Mouse (Mus musculus): Measurements from ENCODE around the gene Olfr591. TPM values are rescaled to one million over a fixed set of nuclear protein-coding genes. Genes with fewer than 3 reads are reported as not detected.
"Not testable (repeated sequence)": the region's sequence is repeated elsewhere in the genome, so short reads cannot be mapped to it uniquely, and the experiment has no call there.

Olfr591 gene
- not detected in 2 replicates for polyA plus RNA-seq (2016; fragmentation: Nextera tagmentation; extraction: Ambion mirVana)

GRCm38 (mm10) chr7:103178240-103178639 is at the start of gene Olfr591:
Olfr591 (minus strand) TSS chr7:103178340.
- no peaks in the 10 kb centered on the region for H3K4me1 ChIP-seq
- ATAC-seq (ENCODE audit: insufficient number of reproducible peaks, insufficient read depth, low FRiP score, low TSS enrichment), result no peak
- WGBS, result 67% methylated on average over 1 of the region's 1 CpGs
- no peak within 1 kb of the TSS for H3K4me2 ChIP-seq (replicated peaks)
- H3K9ac ChIP-seq, result no peak within 1 kb of the TSS
- no peaks in the 10 kb centered on the region for H3K36me3 ChIP-seq
- H3K27me3 ChIP-seq, result no peaks in the 10 kb centered on the region
- H3K4me3 ChIP-seq, result no peak within 1 kb of the TSS
- H3K27ac ChIP-seq, result no peak within 1 kb of the TSS
- H3K9me3 ChIP-seq, result 0 out of 2 replicates have a peak, but pooled peaks cover 6% of the 10 kb centered on the region

- H3K36me3 ChIP-seq, result no peaks in the 10 kb centered on the region
- H3K4me1 ChIP-seq, result no peaks in the 10 kb centered on the region
- no peak within 1 kb of the TSS for H3K27ac ChIP-seq
- no peak within 1 kb of the TSS for H3K9ac ChIP-seq
- H3K4me3 ChIP-seq, result no peak within 1 kb of the TSS
- H3K9me3 ChIP-seq, result no peaks in the 10 kb centered on the region; the same call in 1 of the 2 replicates
- H3K27me3 ChIP-seq, result no peaks in the 10 kb centered on the region
- no peak for ATAC-seq (ENCODE audit: insufficient number of reproducible peaks, insufficient read depth, low FRiP score, low TSS enrichment)
- no peak within 1 kb of the TSS for H3K4me2 ChIP-seq (replicated peaks)
These were observed 38.6 kb upstream of the Olfr591 start, which contains the start of gene Olfr594 for GRCm38 (mm10) chr7:103216696-103217095. Olfr594 (plus strand) TSS chr7:103216996.

GRCm38 (mm10) chr7:103212050-103212449 is 33.9 kb upstream of the Olfr591 start:
- H3K4me1 ChIP-seq; ATAC-seq (ENCODE audit: insufficient number of reproducible peaks, insufficient read depth, low FRiP score, low TSS enrichment); H3K27ac ChIP-seq; H3K27me3 ChIP-seq; H3K9me3 ChIP-seq; H3K36me3 ChIP-seq; H3K4me2 ChIP-seq (replicated peaks); H3K4me3 ChIP-seq; H3K9ac ChIP-seq: not testable (repeated sequence)
- WGBS, result 83% methylated on average over 5 of the region's 5 CpGs

- ATAC-seq (ENCODE audit: insufficient number of reproducible peaks, insufficient read depth, low FRiP score, low TSS enrichment), result no peak
- no peaks in the 10 kb centered on the region for H3K4me1 ChIP-seq
- H3K9ac ChIP-seq, result no peak within 1 kb of the TSS
- 73% methylated on average over 1 of the region's 1 CpGs for WGBS
- no peaks in the 10 kb centered on the region for H3K27me3 ChIP-seq
- H3K4me3 ChIP-seq, result no peak within 1 kb of the TSS
- no peak within 1 kb of the TSS for H3K4me2 ChIP-seq (replicated peaks)
- no peak within 1 kb of the TSS for H3K27ac ChIP-seq
- no peaks in the 10 kb centered on the region for H3K9me3 ChIP-seq
- H3K36me3 ChIP-seq, result no peaks in the 10 kb centered on the region
These were observed 33.4 kb upstream of the Olfr591 start, which contains the start of gene Olfr593 for GRCm38 (mm10) chr7:103211562-103211961. Olfr593 (plus strand) TSS chr7:103211862.

- H3K9ac ChIP-seq; H3K9me3 ChIP-seq; H3K4me2 ChIP-seq (replicated peaks); ATAC-seq (ENCODE audit: insufficient number of reproducible peaks, insufficient read depth, low FRiP score, low TSS enrichment); H3K36me3 ChIP-seq; H3K4me3 ChIP-seq; H3K27ac ChIP-seq; H3K4me1 ChIP-seq; H3K27me3 ChIP-seq: not testable (repeated sequence)
- 70% methylated on average over 1 of the region's 1 CpGs for WGBS
These were observed 6.4 kb upstream of the Olfr591 start, which contains the start of gene Olfr592 for GRCm38 (mm10) chr7:103184503-103184902. Olfr592 (plus strand) TSS chr7:103184803.

- H3K4me3 ChIP-seq, result no peak overlapping the region
- no peaks in the 10 kb centered on the region for H3K4me1 ChIP-seq
- no peaks in the 10 kb centered on the region for H3K9me3 ChIP-seq
- H3K27me3 ChIP-seq, result no peaks in the 10 kb centered on the region
- H3K9ac ChIP-seq, result no peak overlapping the region
- no peak overlapping the region for H3K4me2 ChIP-seq (replicated peaks)
- H3K36me3 ChIP-seq, result no peaks in the 10 kb centered on the region
- 79% methylated on average over 5 of the region's 5 CpGs for WGBS
- no peak for ATAC-seq (ENCODE audit: insufficient number of reproducible peaks, insufficient read depth, low FRiP score, low TSS enrichment)
- H3K27ac ChIP-seq, result no peak overlapping the region
These were observed 8.4 kb downstream of the Olfr591 start for GRCm38 (mm10) chr7:103169697-103170096.

- no peak within 1 kb of the TSS for H3K27ac ChIP-seq
- WGBS, result 57% methylated on average over 2 of the region's 2 CpGs
- no peak for ATAC-seq (ENCODE audit: insufficient number of reproducible peaks, insufficient read depth, low FRiP score, low TSS enrichment)
- no peaks in the 10 kb centered on the region for H3K27me3 ChIP-seq
- H3K9me3 ChIP-seq, result no peaks in the 10 kb centered on the region
- no peaks in the 10 kb centered on the region for H3K4me1 ChIP-seq
- no peaks in the 10 kb centered on the region for H3K36me3 ChIP-seq
- no peak within 1 kb of the TSS for H3K4me2 ChIP-seq (replicated peaks)
- H3K4me3 ChIP-seq, result no peak within 1 kb of the TSS
- no peak within 1 kb of the TSS for H3K9ac ChIP-seq
These were observed 21.9 kb downstream of the Olfr591 start, which contains the start of gene Olfr589 for GRCm38 (mm10) chr7:103156256-103156655. Olfr589 (minus strand) TSS chr7:103156356.

- no peak for ATAC-seq (ENCODE audit: insufficient number of reproducible peaks, insufficient read depth, low FRiP score, low TSS enrichment)
- H3K36me3 ChIP-seq, result no peaks in the 10 kb centered on the region
- H3K4me3 ChIP-seq, result no peak within 1 kb of the TSS
- WGBS, result 69% methylated on average over 1 of the region's 1 CpGs
- no peaks in the 10 kb centered on the region for H3K27me3 ChIP-seq
- H3K9ac ChIP-seq, result no peak within 1 kb of the TSS
- H3K4me2 ChIP-seq (replicated peaks), result no peak within 1 kb of the TSS
- H3K4me1 ChIP-seq, result no peaks in the 10 kb centered on the region
- no peaks in the 10 kb centered on the region for H3K9me3 ChIP-seq
- no peak within 1 kb of the TSS for H3K27ac ChIP-seq
These were observed 37.6 kb downstream of the Olfr591 start, which contains the start of gene Olfr588-ps1 for GRCm38 (mm10) chr7:103140579-103140978. Olfr588-ps1 (plus strand) TSS chr7:103140879.

GRCm38 (mm10) chr7:103125538-103125937 is 52.6 kb downstream of the Olfr591 start, which contains the start of gene Olfr586:
Olfr586 (minus strand) TSS chr7:103125638.
- Histone ChIP-seq H3K27me3 (no peaks in the 10 kb centered on the region), H3K27ac (no peak within 1 kb of the TSS), H3K4me1 (no peaks in the 10 kb centered on the region), H3K9me3 (no peaks in the 10 kb centered on the region), H3K36me3 (no peaks in the 10 kb centered on the region), H3K9ac (no peak within 1 kb of the TSS), H3K4me2 (replicated peaks) (no peak within 1 kb of the TSS), H3K4me3 (no peak within 1 kb of the TSS)
- ATAC-seq (ENCODE audit: insufficient number of reproducible peaks, insufficient read depth, low FRiP score, low TSS enrichment), result no peak
- 91% methylated on average over 3 of the region's 3 CpGs for WGBS

GRCm38 (mm10) chr7:103119406-103119805 is 58.7 kb downstream of the Olfr591 start:
- no peak overlapping the region for H3K4me2 ChIP-seq (replicated peaks)
- no peaks in the 10 kb centered on the region for H3K27me3 ChIP-seq
- no peak overlapping the region for H3K9ac ChIP-seq
- H3K27ac ChIP-seq, result no peak overlapping the region
- no peak for ATAC-seq (ENCODE audit: insufficient number of reproducible peaks, insufficient read depth, low FRiP score, low TSS enrichment)
- H3K4me3 ChIP-seq, result no peak overlapping the region
- H3K4me1 ChIP-seq, result no peaks in the 10 kb centered on the region
- no peaks in the 10 kb centered on the region for H3K36me3 ChIP-seq
- no peaks in the 10 kb centered on the region for H3K9me3 ChIP-seq
- 55% methylated on average over 3 of the region's 3 CpGs for WGBS

All from embryonic facial prominence, embryonic 12.5 days (tissue).